Mouse (Mus musculus) Muller cell, postnatal 12 days (primary cell): ENCODE measurements around the gene Tarbp2.
A peak's percentile ranks its signal among the peaks of the same experiment; 100 is the strongest.

Experiments used
- DNase-seq: peaks from one replicate; pipeline ENCODE4 v3.0.0-alpha.2; 2015; ENCODE audit errors: inconsistent ontology term

Gene Tarbp2

DNA sequence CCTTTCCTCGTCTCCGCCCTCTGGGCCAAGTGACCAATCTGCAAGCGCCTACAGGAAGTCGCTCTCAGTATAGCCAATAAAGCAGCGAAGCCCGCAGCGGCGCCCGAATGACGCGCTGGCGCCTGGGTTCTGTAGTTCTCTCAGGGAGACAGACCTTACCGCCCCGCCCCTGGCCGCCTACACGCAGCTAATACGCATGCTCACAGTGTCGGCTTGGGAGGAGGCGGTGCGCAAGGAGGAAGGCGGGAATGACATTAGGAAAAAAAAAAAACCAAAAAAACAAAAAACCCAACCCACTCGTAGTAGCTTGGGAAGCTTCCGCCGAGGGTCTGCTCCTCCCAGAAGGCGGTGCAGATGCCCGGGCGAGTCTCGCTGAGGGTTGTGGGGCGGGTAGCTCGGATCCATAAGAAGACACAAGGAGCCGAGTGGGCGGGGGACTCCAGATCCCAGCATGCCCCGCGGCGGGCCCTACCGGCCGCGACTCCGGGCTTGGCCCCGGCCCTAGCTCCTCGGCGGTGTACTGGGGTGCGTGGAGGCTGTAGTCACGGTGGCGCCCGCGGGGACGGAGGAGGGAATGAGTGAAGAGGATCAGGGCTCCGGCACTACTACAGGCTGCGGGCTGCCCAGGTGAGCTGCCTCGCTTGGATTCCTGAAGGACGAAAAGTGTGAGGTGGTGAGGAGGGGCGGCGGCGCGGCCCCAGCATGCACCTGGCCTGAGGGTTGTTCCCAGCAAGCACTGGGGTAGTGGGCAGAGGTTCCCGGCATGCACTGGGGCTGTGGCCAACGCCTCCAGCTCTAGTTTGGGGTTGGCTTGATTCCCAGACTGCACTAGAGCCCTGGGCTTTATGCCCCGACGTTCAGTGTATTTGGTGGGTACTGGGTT, at the start of gene Tarbp2:
Tarbp2 (plus strand) TSS at position 217 of the 883 bp plus-strand sequence.
- DNase-seq, result peak; percentile 100

DNA sequence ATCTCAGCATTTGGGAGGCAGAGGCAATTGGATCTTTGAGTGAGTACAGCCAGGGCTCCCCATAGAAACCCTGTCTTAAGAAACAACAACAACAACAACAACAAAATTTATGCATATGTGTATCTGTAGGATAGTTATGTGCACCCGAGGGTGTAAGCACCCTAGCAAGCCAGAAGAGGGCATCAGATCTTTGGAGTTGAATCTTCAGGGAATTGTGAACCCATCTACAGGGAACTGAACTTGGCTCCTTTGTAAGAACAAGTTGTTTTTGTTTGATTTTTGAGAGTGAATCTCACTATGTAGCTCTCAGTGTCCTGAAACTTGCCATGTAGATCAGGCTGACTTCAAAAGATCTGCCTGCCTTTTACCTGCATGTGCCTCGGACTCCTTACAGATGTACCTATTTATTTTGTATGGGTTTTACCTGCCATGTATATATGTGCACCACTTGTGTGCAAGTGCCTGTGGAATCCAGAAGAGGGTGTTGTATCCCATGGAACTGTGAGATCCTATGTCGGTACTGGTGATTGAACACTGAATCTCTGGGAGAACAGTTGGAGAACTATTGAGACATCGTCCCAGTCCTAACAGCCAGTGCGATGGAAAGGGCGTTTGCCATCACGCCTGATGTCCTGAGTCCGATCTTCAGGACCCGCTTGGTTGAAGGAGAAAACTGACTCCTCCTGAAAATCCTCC, 49.2 kb upstream of the Tarbp2 start:
- no peak for DNase-seq

DNA sequence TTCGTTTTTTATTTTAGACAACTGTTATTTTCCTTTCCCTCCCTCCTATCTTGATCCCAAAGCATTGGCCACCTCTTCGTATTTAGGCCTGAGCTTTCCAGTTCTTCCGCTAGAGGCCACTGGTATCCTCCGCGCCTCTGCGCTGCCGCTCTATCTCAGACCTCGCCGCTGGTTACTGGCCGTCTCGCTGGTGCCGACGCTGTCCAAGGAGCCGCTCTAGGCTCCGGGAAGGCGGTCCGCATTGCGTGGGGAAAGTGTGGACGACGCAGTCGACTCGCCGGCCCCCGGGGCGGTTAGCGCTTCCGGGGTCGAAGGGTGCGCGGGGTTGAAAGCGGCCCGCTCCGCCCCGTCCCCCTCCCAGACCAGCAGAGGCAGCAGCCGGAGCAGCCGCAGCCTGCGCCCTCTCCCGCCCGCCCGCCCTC, 47.8 kb upstream of the Tarbp2 start, which contains the start of gene Pcbp2:
Pcbp2 (plus strand) TSS at position 357 of the 422 bp plus-strand sequence.
- DNase-seq, result peak; percentile 99

DNA sequence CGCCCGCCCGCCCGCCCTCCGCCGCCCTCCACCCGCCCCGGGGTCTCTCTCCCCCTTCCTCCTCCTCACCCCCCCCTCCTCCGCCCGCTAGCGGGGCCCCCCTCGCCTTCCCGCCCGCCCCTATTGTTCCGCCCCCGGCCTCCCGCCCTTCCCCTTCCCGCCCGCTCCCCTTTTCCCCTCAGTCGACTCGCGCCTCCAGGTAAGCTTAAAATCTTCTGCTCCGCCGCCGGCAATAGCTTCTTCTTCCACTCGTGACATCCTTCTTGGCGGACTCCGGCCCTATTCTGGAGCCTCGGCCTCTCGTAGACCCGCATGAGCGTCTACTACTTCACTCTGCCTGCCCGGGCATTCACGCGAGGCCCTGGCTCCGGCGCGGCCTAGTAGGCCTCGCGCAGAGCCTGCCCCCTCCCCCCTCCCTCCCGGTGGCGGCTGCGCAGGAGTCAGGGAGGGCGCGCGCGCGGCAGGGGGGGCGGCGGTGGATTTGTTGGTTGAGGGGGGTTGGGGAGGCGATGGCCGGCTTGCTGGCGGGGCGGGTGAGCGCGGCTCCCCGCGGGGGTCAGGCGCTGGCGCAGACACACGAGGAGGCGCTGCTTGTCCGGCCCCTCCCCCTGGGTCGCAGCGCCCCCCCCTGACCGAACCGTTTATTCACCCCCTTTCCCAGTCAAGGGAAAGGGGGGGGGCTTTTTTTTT, 47.2 kb upstream of the Tarbp2 start:
- DNase-seq, result peak; percentile 95

DNA sequence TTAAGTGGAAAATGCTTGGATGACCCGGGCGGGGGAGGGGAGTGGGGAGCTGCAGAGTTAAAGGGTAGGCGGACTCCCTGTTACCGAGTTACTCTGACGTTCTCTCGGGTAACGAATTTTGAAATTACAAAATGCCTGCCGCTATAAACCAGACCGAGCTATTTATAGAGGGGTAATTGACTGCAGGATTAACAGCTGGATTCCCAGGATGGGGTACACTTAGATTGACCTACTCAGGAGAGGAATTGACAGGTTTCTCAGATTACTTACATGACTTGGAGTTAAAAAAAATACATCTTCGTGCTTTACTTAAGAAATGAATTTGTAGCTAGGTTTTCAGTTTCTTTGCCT, 46.7 kb upstream of the Tarbp2 start:
- DNase-seq, result no peak

DNA sequence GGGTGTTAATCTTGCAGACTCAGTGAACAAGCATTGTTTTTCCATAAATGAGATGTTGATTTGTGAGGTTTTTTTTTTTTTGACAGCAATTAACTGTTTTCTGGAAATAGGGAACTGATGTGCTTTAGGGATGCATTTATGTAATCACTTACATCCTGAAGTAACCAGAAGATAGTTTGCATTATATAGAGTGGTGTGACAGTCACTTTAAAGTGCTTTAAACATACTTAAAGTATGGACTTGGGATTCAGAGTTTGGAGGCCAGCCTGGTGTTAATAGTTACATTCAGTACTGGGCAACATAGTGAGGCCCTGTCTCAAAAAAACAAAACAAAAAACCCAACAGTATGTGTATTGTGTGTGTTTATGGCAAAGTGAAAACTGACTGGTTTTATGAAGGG, 46.3 kb upstream of the Tarbp2 start:
- no peak for DNase-seq

DNA sequence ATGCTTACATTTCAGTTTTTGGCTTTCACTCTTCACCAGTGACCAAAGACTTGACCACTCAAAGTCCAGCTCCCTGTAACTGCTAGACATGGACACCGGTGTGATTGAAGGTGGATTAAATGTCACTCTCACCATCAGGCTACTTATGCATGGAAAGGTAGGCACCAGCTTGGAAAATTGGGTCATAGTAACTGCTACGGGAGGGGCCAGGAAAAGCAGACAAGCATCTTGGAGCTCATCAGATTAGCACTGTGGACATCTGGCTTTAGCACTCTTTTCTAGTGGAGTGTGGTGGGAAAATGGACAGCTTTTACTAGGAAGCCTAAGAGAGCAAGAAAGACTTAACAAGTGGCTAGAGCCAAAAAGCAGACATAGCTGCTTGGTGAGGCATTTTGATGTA, 44.7 kb upstream of the Tarbp2 start:
- no peak for DNase-seq

DNA sequence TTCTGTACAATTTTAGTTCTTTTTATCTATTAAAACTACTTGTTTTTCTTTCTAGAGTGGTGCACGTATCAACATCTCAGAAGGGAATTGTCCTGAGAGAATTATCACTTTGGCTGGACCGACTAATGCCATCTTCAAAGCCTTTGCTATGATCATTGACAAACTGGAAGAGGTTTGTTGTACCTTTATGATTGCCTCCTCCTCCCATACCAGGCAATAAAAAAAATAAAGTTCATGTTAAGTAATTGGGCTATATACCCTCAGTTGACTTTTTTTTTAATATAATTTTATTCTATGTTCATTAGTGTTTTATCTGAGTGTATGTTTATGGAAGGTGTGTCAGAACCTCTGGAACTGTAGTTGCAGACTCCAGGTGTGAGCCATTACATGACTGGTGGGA, 43.5 kb upstream of the Tarbp2 start:
- no peak for DNase-seq

DNA sequence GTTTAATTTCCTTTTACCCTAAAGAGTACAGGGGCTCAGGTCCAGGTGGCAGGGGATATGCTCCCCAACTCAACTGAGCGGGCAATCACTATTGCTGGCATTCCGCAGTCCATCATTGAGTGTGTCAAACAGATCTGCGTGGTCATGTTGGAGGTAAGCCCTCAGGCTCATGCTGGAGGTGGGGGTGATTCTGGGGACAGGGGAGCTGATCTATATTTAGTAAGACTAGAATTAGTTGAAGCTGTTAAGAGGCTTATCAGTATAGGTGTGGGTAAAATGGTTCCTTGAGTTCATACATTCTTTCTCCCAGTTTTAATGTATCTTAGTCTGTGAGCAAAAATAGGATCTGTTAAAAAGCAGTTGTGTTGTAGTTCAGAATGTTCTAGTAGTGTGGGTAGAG, 34.9 kb upstream of the Tarbp2 start:
- DNase-seq, result no peak

DNA sequence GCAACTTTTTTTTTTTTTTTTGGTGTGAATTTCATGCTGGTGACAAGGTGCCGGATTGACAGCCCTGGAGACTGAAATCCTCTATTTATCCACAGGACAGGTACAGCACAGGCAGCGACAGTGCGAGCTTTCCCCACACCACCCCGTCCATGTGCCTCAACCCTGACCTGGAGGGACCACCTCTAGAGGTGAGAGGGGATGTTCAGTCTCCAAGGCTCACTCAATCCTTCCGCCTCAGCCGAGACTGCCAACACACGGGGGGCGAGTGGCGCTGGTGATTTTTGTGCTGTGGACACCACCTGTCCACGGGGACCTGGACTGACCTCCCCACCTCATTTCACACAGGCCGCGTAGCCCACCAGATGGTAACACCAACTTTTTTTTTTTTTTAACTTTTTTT, 32.1 kb upstream of the Tarbp2 start:
- DNase-seq, result no peak

DNA sequence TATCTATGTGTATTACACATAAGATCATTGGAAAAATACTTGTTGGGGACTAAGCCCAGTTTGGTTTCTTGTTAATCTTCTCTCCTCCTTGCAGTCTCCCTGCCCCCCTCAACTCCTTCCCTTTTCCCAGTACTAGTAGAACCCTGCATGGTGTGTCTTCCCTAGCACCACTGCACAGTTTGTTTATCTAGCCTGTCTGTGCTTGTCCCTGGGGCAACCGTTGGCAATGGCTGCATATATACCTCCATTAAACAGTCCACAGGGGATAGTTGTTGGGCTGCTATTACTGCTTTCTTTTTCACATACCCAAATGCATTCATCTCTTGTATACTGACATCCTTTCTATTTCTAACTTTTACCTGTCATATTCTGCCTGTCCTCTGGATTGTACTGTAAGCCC, 30.3 kb upstream of the Tarbp2 start:
- no peak for DNase-seq

DNA sequence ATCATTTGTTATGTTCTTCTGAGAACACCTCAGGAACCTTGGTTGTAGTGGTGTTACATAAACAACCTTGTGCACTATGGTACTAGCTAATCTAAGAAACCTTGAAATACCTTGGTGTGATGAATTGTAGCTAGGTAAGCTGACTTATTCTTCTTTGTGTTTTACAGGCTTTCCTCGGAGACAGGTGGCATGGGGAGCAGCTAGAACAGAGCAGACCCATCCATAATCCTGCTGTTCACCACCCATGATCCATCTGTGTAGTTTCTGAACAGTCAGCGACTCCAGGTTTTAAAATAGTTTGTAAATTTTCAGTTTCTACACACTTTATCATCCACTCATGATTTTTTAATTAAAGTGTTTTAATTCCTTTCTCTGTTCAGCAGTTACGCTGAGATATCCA, 19.7 kb upstream of the Tarbp2 start:
- DNase-seq, result no peak

DNA sequence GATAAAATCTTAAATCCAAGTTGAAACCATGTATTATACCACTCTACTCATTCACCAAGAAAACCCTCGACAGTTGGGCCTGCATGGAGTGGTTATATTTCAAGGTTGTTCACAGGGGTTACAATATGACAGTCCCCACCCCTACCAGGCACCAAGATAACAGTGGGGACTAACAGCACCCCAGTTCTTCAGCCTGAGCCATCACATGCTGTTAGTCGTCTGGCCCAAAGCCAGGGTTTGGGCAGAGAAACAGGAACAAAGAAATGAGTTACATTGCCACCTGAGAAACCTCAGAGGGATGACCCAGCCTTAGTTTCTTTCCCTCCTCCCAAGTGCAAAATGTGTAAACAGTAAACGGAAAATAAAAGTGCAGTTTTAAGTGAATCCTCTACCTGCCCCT, 18.6 kb upstream of the Tarbp2 start:
- DNase-seq, result no peak

DNA sequence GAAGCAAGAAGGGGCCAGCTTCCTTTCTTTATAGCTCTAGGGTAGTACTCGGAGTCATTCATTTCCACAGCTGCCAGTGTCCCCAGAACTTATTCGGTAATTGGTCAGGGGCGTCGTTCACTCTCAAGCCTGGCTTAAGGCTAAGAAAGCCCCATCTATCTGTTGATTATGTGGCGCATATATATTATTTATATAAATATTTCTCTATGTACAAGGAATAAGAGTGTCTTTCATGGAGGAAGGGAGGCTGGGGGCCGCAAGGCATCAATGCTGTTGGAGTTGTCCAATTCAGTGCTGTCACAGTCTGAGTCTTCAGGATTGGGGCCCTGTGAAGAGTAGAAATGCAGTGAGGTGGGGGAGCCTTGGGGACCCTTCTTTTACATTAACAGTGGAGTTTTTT, 18.1 kb upstream of the Tarbp2 start:
- DNase-seq, result no peak

DNA sequence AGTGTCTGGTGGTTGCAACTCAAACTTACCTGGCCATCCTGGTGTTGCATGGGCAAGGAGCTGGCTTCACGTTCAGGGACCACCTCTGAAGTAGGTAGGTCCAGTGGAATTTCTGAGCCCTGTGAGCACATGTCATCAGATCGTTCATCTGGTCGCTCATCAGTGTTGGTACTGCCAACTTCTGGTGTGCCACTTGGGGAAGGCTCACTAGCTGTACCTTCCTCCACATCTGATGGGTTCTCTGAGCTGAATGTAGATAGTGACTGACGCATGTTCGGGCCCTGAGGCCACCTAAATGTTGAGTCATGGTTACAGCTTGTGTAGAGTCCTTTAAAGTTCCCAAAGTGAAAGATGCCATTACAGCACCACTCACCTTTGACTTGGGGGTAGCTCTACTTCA, 17.5 kb upstream of the Tarbp2 start:
- DNase-seq, result no peak

DNA sequence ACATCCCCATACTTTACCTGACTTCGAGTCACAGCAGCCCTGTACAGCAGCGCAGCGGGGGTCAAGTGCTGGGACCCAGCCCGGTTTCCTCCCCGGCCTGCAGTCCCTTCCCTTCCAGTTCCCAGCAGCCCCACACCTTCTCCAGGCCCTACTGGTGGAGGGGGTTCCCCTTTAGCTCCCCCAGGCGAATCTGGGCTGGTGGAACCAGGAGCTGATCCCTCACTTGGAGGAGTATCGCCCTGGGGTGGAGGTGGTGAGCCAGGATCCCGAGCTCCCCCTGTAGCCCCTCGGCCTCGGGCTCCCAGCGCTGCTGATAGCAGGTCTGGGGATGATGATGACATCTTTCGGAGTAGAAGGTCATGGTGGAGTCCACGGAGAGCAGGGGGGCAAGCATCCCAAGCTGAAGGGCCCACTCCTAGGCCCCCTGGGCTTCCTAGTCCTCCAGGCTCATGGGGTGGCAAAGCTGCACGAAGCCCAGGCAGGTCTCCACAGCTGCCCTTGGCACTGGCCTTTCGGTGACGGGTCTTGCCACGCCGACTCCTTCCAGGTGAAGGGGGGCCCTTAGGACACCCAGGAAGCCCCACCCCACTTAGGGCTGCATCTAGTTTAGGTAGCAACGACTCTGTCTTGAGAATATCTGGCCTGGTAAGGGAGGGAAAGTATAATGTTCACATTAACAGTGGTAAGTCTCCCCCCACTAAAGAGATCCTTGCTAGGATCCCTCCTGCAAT, 16.7 kb upstream of the Tarbp2 start:
- DNase-seq, result no peak

DNA sequence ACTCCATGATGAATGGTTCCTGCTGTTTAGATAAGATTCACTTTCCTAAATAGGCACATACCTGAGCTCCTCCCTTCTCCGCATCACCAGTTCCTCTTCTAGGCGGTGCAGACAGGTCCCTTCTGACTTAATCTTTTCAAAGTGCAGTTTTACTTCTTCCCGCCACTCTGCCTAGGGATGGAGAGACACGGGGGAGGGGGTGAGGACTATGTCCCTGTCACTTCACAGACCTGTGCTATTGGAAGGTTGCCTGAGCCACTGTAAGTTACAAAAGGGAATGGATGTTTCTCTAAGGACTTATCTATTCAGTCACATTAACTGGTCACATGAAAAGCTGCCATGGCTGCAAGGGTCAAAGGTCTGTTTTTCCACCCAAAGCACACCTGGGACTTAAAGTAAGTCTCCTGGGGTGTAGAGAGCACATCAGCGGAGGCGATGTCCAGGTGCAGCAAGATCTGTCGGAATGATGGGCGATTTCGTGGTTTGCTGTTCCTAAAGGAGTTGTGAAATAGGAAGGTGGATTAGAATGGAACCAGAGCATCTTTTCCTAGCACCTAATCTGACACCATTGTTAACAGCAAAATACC, 15.6 kb upstream of the Tarbp2 start:
- no peak for DNase-seq

DNA sequence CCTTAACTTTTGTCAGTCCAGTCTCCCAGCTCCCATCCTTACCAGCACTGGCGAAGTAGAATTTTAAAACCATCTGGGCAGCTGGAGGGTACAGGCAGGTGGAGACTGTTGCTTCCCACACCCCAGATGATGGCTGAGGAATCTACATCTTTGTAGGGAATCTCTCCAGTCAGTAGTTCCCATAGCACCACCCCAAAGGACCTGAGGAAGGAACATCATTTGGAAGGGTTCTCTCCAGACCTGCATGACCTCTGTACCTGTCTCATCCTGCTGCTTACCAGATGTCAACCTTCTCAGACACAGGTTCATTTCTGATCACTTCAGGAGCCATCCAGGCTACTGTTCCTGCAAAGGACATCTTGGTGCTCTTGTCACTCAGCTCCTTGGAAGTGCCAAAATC, 14.5 kb upstream of the Tarbp2 start, which contains the start of gene Gm10337:
Gm10337 (plus strand) TSS at position 276 of the 400 bp plus-strand sequence.
- no peak for DNase-seq

DNA sequence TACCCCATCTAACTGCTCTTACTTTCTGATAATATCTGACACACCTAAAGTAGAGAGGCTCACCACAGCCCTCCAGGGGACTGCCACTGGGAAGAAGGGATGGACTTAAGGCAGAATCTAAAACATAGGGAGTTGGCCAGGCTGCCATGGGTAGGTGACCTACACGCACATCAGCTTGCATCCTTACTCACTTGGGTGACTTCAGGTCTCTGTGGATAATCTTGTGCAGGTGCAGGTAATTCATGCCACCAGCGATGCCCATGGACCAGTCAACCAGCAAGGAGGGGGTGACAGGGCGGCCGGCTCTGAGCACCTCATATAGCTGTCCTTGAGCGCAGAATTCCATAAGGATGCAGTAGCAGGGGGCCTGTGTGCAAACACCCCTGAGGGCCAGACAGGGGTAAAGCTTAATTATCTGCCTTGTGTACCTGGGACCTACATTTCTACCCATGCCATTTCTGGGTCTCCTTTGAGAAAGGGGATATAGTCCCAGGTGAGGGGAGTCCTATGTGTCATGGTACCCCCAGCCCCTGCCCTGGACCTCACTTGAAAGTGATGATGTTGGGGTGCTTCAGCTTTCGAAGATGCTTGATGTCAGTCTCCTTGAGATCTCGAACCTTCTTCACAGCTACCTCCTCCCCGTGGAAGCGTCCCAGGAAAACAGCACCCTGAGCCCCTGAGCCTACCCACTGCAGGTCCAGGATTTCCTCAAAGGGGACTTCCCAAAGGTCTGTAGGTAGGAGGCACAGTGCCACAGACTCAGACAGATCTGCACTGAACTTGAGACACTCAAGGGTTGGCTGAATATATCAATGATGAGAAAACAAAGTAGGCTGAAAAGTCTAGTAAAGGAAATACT, 13.8 kb upstream of the Tarbp2 start:
- no peak for DNase-seq

DNA sequence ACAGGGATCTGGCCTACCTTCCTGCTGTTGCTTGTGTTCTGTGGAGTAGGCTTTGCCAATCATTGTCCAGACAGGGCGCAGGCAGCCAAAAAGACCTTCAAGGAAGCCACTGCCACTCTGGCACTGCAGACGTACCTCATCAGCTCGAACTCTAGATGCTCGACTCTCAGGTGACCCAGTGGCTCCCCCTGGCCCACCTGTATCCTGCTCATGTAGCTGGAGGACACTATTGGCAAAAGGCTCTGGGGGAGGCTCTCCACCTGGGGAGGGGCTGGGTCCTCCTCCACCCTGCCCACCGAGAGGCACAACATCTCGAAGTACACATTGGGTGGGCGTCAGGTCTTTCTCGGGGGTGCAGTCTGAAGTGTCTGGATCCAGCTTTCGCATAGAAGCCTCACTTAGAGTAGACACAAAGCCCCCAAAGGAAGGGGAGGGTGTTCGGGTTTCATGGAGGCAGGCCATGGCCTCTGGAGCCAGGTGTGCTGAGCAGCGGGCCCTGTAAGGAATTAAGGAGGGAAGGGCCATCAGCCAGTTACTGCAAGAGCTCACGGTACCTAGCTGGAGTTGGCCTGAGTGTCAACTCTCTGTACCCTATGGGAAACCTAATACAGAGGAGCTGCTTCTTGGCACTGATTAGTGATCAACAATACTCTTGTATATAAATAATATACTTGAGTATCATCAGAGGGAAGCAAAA, 12.8 kb upstream of the Tarbp2 start:
- DNase-seq, result no peak
